Mouse (Mus musculus): ENCODE measurements at regions not wholly inside any gene's neighbourhood (a gene's known extent, or its start where the extent isn't known, plus 50 kb on each side); places are given as distances from the start of the nearest gene placed in this dataset.
A peak's percentile ranks its signal among the peaks of the same experiment; 100 is the strongest.

- DNase-seq, result no peak
Observed at GRCm38 (mm10) chr6:117619606-117620005, 221.4 kb upstream of the Zfp637 start.

- no peak for DNase-seq
Observed at GRCm38 (mm10) chr6:117622446-117622845, 218.5 kb upstream of the Zfp637 start.

- DNase-seq, result no peak
Observed at GRCm38 (mm10) chr6:117622946-117623345, 218.0 kb upstream of the Zfp637 start.

GRCm38 (mm10) chr6:117625716-117626115 is 215.3 kb upstream of the Zfp637 start:
- no peak for DNase-seq

- no peak for DNase-seq
Observed at GRCm38 (mm10) chr6:117627461-117627860, 213.5 kb upstream of the Zfp637 start.

GRCm38 (mm10) chr6:117646628-117647027 is 194.4 kb upstream of the Zfp637 start:
- peak; percentile 8 for DNase-seq

- no peak for DNase-seq
Observed at GRCm38 (mm10) chr6:117650541-117650940, 190.4 kb upstream of the Zfp637 start.

- no peak for DNase-seq
Observed at GRCm38 (mm10) chr6:117651551-117651950, 189.4 kb upstream of the Zfp637 start.

GRCm38 (mm10) chr6:117652012-117652411 is 189.0 kb upstream of the Zfp637 start:
- DNase-seq, result no peak

GRCm38 (mm10) chr6:117652917-117653316 is 188.1 kb upstream of the Zfp637 start:
- peak; percentile 74 for DNase-seq

- no peak for DNase-seq
Observed at GRCm38 (mm10) chr6:117653886-117654425, 187.0 kb upstream of the Zfp637 start.

- DNase-seq, result no peak
Observed at GRCm38 (mm10) chr6:117655986-117656385, 185.0 kb upstream of the Zfp637 start.

GRCm38 (mm10) chr6:117660576-117660975 is 180.4 kb upstream of the Zfp637 start:
- no peak for DNase-seq

GRCm38 (mm10) chr6:117662635-117663034 is 178.3 kb upstream of the Zfp637 start:
- no peak for DNase-seq

- DNase-seq, result no peak
Observed at GRCm38 (mm10) chr6:117670337-117670736, 170.6 kb upstream of the Zfp637 start.

- peak; percentile 11 for DNase-seq
Observed at GRCm38 (mm10) chr6:117670792-117671525, 170.0 kb upstream of the Zfp637 start.

- DNase-seq, result no peak
Observed at GRCm38 (mm10) chr6:117675059-117675800, 165.8 kb upstream of the Zfp637 start.

- no peak for DNase-seq
Observed at GRCm38 (mm10) chr6:117676064-117676821, 164.7 kb upstream of the Zfp637 start.

GRCm38 (mm10) chr6:117677062-117677461 is 163.9 kb upstream of the Zfp637 start:
- no peak for DNase-seq

- DNase-seq, result no peak
Observed at GRCm38 (mm10) chr6:117677821-117678220, 163.2 kb upstream of the Zfp637 start.

- DNase-seq, result no peak
Observed at GRCm38 (mm10) chr6:117678276-117678675, 162.7 kb upstream of the Zfp637 start.

GRCm38 (mm10) chr6:117678877-117679276 is 162.1 kb upstream of the Zfp637 start:
- DNase-seq, result no peak

- DNase-seq, result no peak
Observed at GRCm38 (mm10) chr6:117686212-117686611, 154.8 kb upstream of the Zfp637 start.

Measured in gastrocnemius, postnatal 25 days (tissue).